Mouse (Mus musculus) intestine, postnatal 0 days (tissue): Measurements from ENCODE around the gene Mamdc4. TPM values are rescaled to one million over a fixed set of nuclear protein-coding genes. Genes with fewer than 3 reads are reported as not detected.

Experiments
- ATAC-seq: fragments of 200-750 bp; cut with Nextera tagmentation; 2 replicates; pipeline ENCODE4 v1.8.0; 2017; ENCODE audit warnings: mild to moderate bottlenecking, moderate TSS enrichment, moderate library complexity
- H3K27ac ChIP-seq: fragments of 300-500 bp; sonication (generic); 2 replicates; pipeline ENCODE4 v1.5.1; 2014; ENCODE audit warnings: mild to moderate bottlenecking, low read depth, low read length, moderate library complexity
- H3K27me3 ChIP-seq: fragments of 300-500 bp; sonication (generic); replicated peaks from 2 replicates; pipeline ENCODE4 v1.6.1; 2014; ENCODE audit warnings: low read length, mixed read lengths; ENCODE audit not compliant: control insufficient read depth, insufficient read depth
- H3K36me3 ChIP-seq: fragments of 300-500 bp; sonication (generic); 2 replicates; pipeline ENCODE4 v1.6.1; 2014; ENCODE audit warnings: mild to moderate bottlenecking, moderate library complexity; ENCODE audit not compliant: control insufficient read depth, insufficient read depth
- H3K4me1 ChIP-seq: fragments of 300-500 bp; sonication (generic); replicated peaks from 2 replicates; pipeline ENCODE4 v1.6.1; 2014; ENCODE audit warnings: antibody characterized with exemption, low read length, mixed read lengths; ENCODE audit not compliant: control insufficient read depth, insufficient read depth
- H3K4me2 ChIP-seq: fragments of 300-500 bp; sonication (generic); replicated peaks from 2 replicates; pipeline ENCODE4 v1.6.1; 2014; ENCODE audit warnings: low read depth, mild to moderate bottlenecking, moderate library complexity
- H3K4me3 ChIP-seq: fragments of 300-500 bp; sonication (generic); 2 replicates; pipeline ENCODE4 v1.5.1; 2014; ENCODE audit warnings: low read depth, low read length
- H3K9ac ChIP-seq: fragments of 300-500 bp; sonication (generic); 2 replicates; pipeline ENCODE4 v1.6.1; 2014; ENCODE audit warnings: mild to moderate bottlenecking, low read depth, low read length
- H3K9me3 ChIP-seq: fragments of 300-500 bp; sonication (generic); 2 replicates; pipeline ENCODE4 v1.6.1; 2016; ENCODE audit warnings: mixed run types; ENCODE audit not compliant: control insufficient read depth
- CTCF ChIP-seq: sonication (generic); IDR thresholded peaks from 2 replicates; pipeline ENCODE4 v1.5.1; 2016; ENCODE audit warnings: low read depth, mild to moderate bottlenecking, control low read depth, antibody characterized with exemption, moderate library complexity
- WGBS: fragments of 180-500 bp; shearing (Covaris S2); extraction: QIAGEN DNeasy Blood & Tissue Kit; methylation state at CpG from one replicate; pipeline ENCODE4 v1.1.7; 2014; 5-methylcytosine and 5-hydroxymethylcytosine counted together
- polyA plus RNA-seq: library from polyadenylated mRNA; unstranded; fragments of >200 nt; fragmentation: Nextera tagmentation; extraction: Ambion mirVana; gene quantifications from 2 replicates; pipeline ENCODE4 v1.2.1, GENCODE M21; 2015

Mamdc4 gene
- polyA plus RNA-seq, 1 experiment from 2014 or later: 588 TPM

DNA sequence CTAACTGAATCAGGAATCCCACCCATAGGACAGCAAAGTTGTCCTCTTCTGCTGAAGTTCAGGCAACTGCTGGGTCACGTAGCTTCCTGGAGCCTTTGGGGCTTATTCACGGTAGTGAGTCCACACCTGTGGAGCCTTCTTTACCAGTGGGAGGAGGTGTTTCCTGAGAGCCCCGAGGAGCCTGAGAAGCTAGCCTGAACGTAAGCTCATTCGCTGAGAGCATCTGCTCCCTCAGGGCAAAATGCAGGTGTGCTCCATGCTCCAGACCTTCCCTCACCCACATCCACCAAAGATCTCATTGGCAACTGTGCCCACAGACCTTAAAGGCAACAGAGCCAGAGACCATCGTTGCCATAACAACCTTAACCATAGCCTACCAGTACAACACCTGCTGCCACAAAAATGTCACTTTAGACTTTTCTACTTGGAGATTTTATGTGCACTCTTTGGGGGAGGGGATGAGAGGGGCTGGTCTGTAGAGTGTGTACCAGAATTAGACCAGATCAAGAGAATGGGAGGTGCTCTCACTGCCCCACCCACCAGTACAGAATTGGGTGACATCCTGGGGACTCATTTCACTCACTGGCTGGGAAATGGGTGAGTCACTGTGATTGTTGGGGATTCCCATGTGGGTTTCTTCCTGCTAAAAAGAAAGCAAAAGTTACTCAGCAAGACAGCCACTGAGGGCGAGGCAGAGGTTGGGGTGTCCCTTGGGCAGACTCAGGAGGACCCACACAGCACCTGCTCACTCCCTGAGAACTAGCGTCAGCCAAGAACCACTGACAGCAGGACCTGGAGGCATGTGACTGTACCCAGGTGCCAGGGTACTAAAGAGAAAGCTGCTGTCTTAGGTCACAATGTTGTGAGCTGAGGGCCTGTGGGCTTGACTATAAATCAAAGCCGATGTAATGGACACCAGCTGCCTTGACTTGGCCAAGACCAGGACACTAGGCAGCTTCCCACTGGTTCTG, 25.3 kb downstream of the Mamdc4 start:
- Histone ChIP-seq H3K9ac (no peak overlapping the region), H3K4me3 (no peak overlapping the region), H3K36me3 (no peaks in the 10 kb centered on the region), H3K27ac (no peak overlapping the region), H3K4me1 (no peaks in the 10 kb centered on the region), H3K4me2 (no peak overlapping the region), H3K9me3 (no peaks in the 10 kb centered on the region), H3K27me3 (no peaks in the 10 kb centered on the region)
- WGBS: 64% methylated on average over 9 of the region's 9 CpGs
- TF ChIP-seq CTCF: no peak
- no peak for ATAC-seq

DNA sequence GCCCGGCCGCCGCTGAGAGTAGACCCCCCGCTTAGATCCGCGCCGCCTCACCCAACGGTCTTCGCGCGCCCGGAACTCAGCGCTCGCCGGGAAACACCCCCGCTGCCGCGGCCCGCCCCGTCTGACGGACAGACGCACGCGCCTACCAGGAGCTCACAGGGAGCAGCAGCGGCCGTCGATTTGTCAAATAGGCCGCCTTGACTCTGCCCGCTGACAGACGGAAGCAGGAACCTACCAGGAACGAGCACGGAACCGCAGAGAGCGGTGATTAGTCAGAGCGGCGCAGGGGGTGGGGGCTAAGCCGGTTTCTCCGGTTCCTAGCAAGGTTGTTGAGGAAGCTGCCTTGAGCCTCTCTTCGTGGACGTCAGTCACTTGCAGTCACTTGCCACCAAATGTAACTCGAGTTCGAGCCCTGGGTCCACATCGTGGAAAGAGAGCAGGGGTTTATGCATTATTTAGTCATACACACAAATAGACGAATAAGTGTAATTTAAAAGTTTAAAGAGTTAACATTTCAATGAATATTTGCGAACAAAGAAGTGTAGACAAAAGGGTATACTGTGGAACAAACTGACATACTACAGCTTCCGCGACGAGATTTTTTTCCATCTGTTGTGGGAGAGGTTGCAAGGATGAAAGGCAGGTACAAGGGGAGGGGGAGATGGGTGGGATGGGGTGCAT, 27.7 kb downstream of the Mamdc4 start, which contains the start of gene Traf2:
Traf2 (minus strand) TSS at position 130 of the 681 bp plus-strand sequence.
- WGBS: 3% methylated on average over 48 of the region's 48 CpGs
- TF ChIP-seq CTCF: no peak
- H3K4me3 ChIP-seq: peak within 1 kb of the TSS; percentile 65

DNA sequence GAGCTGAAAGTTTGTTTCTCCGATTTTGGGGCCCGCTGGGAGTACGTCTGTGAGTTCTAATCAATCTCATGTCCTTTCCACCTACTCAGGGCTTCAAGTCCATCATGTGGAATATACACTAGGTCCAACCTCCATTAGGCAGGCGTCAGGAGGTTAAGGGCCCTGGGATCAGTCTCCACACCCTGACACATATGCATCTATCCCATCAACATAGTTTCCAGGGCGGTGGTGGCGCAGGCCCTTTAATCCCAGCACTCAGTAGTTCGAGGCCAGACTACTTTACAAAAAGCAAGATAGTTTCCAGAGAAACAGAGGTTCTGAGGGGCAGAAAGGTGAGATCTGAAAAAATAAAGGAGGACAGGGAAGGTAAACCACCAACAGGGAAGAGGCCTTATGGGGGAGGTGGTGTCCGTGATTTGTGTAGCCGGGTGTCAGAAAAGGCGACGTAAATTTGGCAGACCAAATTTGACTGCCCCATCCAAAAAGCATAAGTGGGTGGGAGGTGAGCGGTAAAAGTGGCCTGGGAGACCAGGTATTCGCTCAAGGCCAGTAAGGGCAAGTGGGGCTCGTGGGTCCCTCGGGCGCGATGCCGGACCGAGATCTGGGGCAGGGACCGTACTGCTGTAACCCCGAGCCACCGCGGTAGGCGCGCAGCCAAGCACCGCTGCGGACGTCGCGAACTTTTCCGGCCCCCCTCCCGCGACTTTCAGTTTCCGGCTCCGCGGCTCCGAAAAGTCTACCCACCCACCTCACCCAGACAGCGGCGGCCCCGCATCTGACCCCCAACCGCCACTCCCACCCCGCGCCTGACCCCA, 28.4 kb downstream of the Mamdc4 start:
- Histone ChIP-seq H3K4me2 (peak overlapping the region; percentile 68), H3K27ac (peak overlapping the region; percentile 74), H3K27me3 (no peaks in the 10 kb centered on the region), H3K4me3 (peak overlapping the region; percentile 65), H3K36me3 (no peaks in the 10 kb centered on the region), H3K9me3 (no peaks in the 10 kb centered on the region), H3K4me1 (no peaks in the 10 kb centered on the region), H3K9ac (peak overlapping the region; percentile 82)
- 0 out of 2 replicates have a peak, but pooled peaks have one; percentile 16 for TF ChIP-seq CTCF
- ATAC-seq: peak; percentile 65
- WGBS: 5% methylated on average over 29 of the region's 43 CpGs

More for the DNA sequence above, 27.7 kb downstream of the Mamdc4 start, which contains the start of gene Traf2:
- Histone ChIP-seq H3K4me2 (peak within 1 kb of the TSS; percentile 68), H3K4me1 (no peaks in the 10 kb centered on the region), H3K27me3 (no peaks in the 10 kb centered on the region), H3K9me3 (no peaks in the 10 kb centered on the region), H3K9ac (peak within 1 kb of the TSS; percentile 82), H3K27ac (peak within 1 kb of the TSS; percentile 74), H3K36me3 (no peaks in the 10 kb centered on the region)
- peak; percentile 99 for ATAC-seq

DNA sequence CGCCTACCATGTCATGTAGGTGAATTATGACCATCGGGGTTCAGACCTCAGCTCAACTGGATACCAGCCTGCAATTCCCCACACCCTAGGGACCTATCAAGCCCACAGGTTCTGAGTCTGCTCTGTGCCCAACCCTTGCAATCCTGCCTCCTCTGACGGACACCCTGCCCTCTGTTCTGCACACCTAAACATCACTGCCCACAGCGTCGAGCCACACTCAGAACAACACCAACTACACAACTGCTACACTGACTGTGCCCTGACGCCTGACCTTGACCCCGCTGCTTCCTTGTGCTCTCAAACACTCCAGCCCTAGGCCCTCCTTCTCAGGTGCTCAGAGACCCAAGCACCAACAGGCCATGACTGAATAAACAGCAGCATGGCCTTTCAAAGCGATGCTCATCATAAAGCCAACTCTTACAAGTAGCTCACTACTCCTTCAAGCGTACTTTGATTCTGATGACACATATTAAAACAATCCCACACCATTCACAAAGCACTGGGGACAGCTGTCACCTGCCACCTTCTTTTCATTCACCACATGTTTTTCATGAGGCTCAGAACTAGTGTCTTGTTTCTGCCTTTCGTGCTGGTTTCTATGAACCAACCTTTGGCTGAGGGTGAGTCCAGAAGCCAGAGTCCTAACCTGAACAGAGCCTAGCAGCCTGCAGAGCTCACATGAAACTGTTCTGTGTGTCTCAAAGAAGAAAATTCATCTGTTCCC, 32.8 kb downstream of the Mamdc4 start:
- no peaks in the 10 kb centered on the region for H3K9me3 ChIP-seq
- H3K27ac ChIP-seq: no peak overlapping the region
- peaks cover 16% of the 10 kb centered on the region for H3K36me3 ChIP-seq
- no peaks in the 10 kb centered on the region for H3K4me1 ChIP-seq
- H3K27me3 ChIP-seq: no peaks in the 10 kb centered on the region
- no peak for ATAC-seq
- WGBS: 69% methylated on average over 10 of the region's 10 CpGs
- no peak for TF ChIP-seq CTCF
- H3K4me2 ChIP-seq: no peak overlapping the region
- no peak overlapping the region for H3K4me3 ChIP-seq
- H3K9ac ChIP-seq: no peak overlapping the region

DNA sequence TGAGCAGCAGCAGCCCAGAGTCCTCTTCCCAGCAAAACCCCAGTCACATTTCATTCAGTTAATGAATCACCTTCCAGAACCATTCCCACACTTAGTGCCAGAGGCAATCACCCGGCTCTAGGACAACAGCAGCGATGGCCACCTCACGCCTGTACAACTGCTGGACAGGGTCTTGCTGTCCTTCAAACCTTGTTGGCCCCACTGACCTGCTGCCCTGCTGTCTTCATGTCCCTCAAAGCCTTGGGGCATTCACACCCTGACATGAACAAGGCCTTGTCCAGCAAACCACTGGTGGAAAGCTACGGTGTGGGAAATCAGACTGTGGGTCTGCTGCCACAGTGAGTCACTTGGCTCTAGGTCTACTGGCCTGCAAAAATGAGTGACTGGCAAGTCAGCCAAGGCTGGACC, 34.1 kb downstream of the Mamdc4 start:
- 84% methylated on average over 4 of the region's 4 CpGs for WGBS
- Histone ChIP-seq H3K36me3 (peaks cover 29% of the 10 kb centered on the region), H3K4me1 (no peaks in the 10 kb centered on the region), H3K4me3 (no peak overlapping the region), H3K27ac (no peak overlapping the region), H3K9ac (no peak overlapping the region), H3K9me3 (no peaks in the 10 kb centered on the region), H3K27me3 (no peaks in the 10 kb centered on the region), H3K4me2 (no peak overlapping the region)
- ATAC-seq: no peak
- TF ChIP-seq CTCF: no peak
